Mouse (Mus musculus) embryonic fibroblast, embryonic 13.5 days (primary cell): Measurements from ENCODE around the gene Ephb3. TPM values are rescaled to one million over a fixed set of nuclear protein-coding genes. Genes with fewer than 3 reads are reported as not detected.

Source experiments
- H3K27ac ChIP-seq: 2 replicates; pipeline ENCODE4 v1.5.1; 2012; ENCODE audit warnings: low read length, control low read depth, inconsistent platforms; ENCODE audit not compliant: insufficient read depth
- H3K4me1 ChIP-seq: 2 replicates; pipeline ENCODE4 v1.6.1; 2011; ENCODE audit warnings: low read length; ENCODE audit not compliant: control insufficient read depth, insufficient read depth
- H3K4me3 ChIP-seq: 2 replicates; pipeline ENCODE4 v1.5.1; 2011; ENCODE audit warnings: mild to moderate bottlenecking, control low read depth, low read length; ENCODE audit not compliant: insufficient read depth
- CTCF ChIP-seq: IDR thresholded peaks from 2 replicates; pipeline ENCODE4 v1.5.1; 2011; ENCODE audit warnings: mild to moderate bottlenecking, control low read depth, low read length, moderate library complexity, borderline replicate concordance; ENCODE audit not compliant: insufficient read depth
- POLR2A ChIP-seq: IDR thresholded peaks from 2 replicates; pipeline ENCODE4 v1.6.1; 2011; ENCODE audit warnings: low read depth, mild to moderate bottlenecking, control low read depth, low read length, moderate library complexity
- polyA plus RNA-seq: library from polyadenylated mRNA; stranded (reverse); fragments of >200 nt; gene quantifications from 2 replicates; pipeline ENCODE4 v1.2.4, GENCODE M21; 2011; ENCODE audit warnings: low read depth; ENCODE audit not compliant: missing spikeins, insufficient read length

Gene Ephb3
- polyA plus RNA-seq, 1 experiment = 45.5 TPM

DNA sequence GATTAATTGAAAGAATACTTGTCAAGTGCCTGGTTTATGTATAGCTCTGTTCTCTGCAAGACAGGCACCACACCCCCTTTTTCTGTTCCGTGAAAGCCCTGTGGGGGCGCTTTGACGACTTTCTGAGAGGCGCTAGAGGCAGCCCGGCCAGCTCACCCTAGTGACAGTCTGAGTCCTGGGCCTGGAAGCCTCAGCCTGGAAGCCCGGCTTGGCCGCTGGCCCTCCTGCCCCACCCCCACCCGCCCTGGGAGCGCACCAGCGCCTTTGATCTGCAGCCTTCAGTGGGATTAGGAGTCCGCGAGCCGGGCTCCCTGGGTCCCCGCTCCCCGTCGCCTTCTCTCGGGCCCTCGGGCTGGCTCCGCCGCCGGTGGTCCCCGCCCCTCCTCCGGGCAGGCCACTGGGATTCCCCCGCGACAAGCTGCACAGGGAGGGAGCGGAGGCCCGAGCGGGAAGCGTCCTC, 41.4 kb downstream of the Ephb3 start:
- Histone ChIP-seq H3K27ac (peak overlapping the region; percentile 27), H3K4me3 (peak overlapping the region; percentile 35), H3K4me1 (peaks cover 5% of the 10 kb centered on the region; the same call in 1 of the 2 replicates)
- TF ChIP-seq POLR2A (no peak), CTCF (no peak)

DNA sequence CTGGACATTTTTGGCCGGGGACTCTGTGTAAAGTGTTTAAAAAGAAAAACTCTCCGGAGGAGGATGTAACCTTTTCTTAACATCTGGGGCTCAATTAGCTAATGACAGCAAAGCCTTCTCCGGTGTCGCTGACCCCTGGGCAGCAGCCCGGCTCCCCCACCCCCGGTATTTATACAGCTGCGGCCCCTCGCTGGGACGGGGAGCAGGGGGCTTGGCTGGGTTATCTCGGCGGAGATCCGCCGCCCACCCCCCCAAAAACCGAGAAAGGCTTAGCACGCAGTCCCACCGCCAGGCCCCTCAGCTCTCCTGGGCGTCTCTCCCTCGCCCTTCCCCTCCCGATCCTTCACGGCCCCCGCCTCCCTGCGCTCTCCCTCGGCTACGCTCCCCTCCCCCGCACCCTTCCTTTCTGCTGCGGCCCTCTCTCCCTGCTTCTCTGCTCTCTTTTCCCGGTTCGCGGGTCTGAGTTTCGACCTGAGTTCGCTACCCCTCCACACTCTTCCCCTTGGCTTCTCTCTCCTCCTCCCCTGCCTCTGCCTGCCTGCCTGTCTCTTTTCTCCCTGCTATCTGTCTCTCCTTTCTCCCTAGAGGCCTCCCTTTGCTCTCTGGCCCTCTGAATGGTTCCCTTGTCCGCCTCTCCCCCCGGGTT, 42.0 kb downstream of the Ephb3 start:
- TF ChIP-seq CTCF = no peak
- peak; percentile 10; the same call in 1 of the 2 replicates for TF ChIP-seq POLR2A
- Histone ChIP-seq H3K4me1 (peaks cover 5% of the 10 kb centered on the region; the same call in 1 of the 2 replicates), H3K27ac (peak overlapping the region; percentile 27), H3K4me3 (peak overlapping the region; percentile 35)

DNA sequence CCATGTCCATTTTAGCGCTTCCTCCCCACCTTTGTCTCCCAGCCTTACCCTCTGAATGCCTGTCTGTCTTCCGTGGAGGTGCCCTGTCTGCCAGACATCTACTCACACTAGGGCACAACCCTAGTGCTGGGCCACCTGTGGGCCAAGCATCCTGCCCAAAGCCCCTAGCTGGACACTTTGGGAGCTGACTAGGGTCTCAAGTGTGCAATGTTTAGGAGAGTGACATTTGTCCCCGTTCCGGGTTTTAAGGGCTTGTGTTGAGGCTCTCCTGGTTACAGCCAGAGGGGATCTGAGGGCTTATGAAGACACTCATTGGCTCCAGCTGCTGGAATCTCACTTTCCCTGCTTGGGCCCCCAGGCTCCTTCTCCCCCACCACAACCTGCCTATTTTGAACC, 42.5 kb downstream of the Ephb3 start:
- Histone ChIP-seq H3K27ac (no peak overlapping the region), H3K4me1 (peaks cover 5% of the 10 kb centered on the region; the same call in 1 of the 2 replicates), H3K4me3 (no peak overlapping the region)
- TF ChIP-seq CTCF (no peak), POLR2A (no peak)

DNA sequence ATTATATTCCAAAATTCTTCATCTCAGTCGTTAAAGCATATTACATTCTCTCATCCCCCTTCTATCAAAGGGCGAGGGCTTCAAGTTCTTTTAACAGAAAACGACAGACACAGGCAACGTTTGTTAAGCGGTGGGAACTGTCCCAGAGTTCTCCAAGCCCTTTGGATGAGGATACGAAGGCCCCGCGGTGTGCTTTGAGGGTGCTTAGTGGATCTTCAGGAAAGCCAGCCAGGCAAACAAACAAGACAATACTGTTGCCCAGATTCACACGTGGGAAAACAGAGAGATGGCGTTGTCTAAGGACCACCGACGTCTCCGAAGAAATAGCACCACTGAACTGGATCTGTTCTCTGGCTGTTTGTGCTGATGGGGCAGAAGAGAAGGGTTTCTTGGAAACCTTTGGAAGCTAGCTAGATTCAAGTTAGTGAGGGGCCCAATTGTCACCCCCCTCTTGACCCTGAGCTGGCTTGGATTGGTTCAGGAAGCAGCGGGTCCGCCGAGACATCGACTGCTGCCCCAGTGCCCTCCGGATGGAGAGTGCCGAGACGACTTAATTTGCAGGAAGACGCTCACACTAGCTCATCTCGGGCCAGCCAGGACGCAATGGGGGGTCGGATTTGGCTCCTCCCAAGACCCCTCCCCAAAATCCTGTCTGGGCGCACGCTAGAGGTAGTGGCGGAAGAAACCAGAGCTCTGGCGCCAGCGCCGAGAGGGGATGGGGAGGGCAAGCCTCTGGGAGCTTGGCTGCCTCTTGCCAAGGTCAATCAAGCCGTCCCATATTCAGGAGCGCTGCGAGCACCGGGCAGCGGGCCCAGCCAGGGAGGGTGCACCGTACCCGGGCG, 43.5 kb downstream of the Ephb3 start:
- no peak for TF ChIP-seq POLR2A
- TF ChIP-seq CTCF = no peak
- Histone ChIP-seq H3K4me1 (peaks cover 5% of the 10 kb centered on the region; the same call in 1 of the 2 replicates), H3K4me3 (no peak overlapping the region), H3K27ac (no peak overlapping the region)

DNA sequence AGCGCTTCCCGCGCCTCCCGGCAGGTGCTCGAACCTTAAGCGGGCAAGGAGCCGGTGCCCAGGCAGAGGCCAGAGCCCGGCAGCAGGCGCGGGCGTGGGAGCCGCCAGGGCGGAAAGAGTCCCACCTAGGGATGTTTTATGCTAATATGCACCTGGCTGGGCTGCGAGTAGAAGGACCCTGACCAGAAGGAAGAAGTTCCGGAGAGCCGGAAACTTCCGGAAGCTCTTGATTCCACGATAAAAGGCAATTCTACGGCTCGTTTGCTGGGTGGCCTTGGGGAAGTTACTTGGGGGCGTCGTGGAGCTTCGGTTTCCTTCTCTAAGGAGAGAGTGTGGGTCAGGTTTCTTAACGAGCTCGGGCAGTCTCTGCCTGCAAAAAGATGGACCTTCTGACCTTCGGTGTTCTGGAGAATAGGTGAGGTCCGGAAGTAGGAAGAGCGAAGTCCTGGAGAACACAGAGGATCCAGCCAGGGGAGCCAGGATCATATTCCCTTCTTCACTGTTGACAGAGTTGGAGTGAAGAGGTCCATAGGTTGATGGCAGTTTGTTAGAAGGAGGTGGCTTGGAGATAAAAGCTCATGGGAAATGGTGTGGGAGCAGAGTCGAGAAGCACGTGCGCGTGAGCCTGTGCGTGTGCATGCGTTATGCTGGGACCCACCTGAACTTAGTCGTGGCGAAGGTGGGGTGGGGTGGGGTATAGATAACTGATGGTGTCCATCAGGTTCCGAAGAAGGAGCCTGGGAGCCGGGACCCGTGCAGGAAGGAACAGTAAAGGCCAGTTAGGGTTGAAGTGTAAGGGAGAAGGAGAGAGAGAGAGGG, 44.4 kb downstream of the Ephb3 start:
- peaks cover 5% of the 10 kb centered on the region; the same call in 1 of the 2 replicates for H3K4me1 ChIP-seq
- H3K4me3 ChIP-seq = no peak overlapping the region
- no peak for TF ChIP-seq POLR2A
- H3K27ac ChIP-seq = no peak overlapping the region

DNA sequence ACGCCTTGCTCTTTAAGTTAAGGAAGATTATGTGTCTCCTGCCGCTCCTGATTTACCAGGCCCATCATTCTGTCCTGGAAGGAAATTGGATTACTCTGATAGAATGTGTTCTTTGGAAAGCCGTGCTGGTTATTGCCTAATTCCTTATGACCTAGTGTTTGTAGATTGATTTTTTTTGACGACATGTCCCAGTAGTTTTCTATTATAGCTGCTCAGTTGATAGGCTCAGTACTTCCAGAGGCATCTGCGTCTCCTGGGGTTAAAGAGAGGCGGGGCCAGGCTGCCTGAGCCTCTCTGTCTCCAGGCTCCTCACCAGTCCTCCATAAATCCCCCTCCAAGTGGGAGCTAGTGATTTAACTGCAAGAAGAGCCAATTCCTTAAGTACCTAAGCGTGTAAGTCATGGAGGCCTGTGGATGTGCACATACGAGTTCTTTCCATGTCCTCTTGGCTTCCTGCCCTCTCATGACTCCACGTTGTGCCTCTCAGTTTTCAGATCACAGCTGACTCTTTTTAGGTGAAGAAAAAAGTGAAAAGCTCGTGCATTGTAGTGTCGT, 47.9 kb downstream of the Ephb3 start:
- Histone ChIP-seq H3K27ac (peak overlapping the region; percentile 39; the same call in 1 of the 2 replicates), H3K4me1 (0 out of 2 replicates have a peak, but pooled peaks cover 6% of the 10 kb centered on the region), H3K4me3 (no peak overlapping the region)
- TF ChIP-seq CTCF (no peak), POLR2A (no peak)

DNA sequence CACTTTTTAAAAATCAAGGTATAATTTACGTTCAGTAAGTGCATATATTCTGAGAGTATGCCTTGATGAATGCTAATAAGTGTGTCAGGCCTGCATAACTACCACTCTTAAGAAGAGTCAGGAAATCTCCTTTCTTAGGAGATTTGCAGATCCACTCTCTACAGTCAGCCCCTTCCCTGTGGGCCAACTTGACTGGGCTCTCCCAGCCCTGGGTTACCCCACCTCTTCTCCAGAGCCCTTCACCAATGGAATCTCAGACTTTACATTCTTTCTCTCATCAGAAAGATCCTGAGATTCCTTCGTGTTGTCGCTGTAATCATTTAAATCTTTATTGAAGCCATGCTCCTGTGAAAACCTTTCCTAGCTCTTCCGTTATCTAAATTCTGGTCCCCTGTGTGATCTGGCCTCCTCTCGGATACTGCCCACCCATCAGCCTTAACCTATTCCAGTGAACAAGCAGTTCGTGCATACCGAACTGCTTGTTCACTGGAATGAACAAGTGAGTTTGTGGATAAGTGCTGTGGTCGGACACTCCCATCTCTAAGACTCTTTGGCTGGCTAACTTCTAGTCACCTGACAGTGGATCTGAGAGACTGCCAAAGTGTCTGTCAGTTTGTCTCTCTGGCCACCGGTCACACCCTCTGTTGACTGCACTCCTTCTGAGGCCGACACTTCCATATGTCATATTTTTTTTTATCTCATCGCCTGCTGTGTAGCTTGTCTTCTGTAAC, 51.2 kb downstream of the Ephb3 start:
- TF ChIP-seq POLR2A (no peak), CTCF (no peak)
- peak overlapping the region; percentile 80 for H3K27ac ChIP-seq
- no peak overlapping the region for H3K4me3 ChIP-seq
- H3K4me1 ChIP-seq = 0 out of 2 replicates have a peak, but pooled peaks cover 6% of the 10 kb centered on the region

DNA sequence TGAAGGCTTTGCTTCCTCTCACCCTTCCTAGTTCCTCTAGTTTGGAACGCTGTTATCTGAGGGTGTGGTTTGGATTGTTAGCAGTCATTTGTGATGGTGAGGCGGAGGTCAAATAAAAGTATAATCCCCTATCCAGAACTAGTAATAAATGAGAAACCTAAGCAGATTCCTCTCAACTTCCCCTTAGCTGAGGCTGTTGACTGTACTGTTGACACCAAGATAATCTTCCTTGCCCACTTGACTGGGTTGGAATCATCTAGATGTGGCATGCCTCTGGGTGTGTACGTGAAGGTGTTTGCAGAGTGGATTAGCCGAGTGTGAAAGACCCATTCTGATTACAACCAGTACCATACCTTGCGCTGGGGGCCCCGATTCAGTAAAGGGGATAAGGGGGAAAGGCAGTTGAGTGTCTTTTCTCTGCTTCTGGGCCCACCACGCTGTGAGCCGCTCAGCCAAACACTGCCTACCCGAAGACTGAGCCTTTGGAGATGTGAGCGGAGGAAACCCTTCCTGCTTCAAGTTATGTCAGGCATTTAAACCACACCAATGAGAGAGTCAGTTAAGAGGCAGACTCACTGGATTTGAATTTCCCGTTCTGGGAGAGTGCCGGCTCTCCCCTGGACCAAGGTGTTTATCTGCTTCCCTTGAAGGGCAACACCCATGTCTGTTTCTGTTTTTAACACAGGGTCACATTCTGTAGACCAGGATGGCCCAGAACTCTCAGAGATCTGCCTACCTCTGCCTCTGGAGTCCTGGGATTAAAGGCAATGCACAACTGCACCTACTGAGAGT, 52.2 kb downstream of the Ephb3 start:
- TF ChIP-seq CTCF (no peak), POLR2A (no peak)
- H3K27ac ChIP-seq = peak overlapping the region; percentile 80

DNA sequence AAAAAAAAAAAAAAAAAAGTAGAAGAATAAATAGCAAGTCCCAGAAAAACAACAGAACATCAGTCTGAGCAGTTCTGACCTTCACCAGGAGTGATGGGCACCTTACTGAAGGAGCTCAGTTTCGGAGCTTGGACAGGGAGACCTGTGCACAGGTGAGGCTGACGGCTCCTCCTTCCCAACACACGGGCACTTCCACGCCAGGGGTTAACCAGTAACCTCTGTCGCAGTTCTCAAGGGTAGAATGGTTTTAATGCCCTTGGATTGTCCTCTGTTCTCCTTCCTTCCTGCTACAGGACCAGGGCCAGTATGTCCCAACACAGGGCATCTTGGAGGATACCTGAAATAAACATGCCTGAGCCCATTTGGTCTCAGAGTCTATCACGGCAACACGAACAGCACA, 60.9 kb downstream of the Ephb3 start:
- no peak overlapping the region for H3K27ac ChIP-seq
- H3K4me1 ChIP-seq = no peaks in the 10 kb centered on the region
- TF ChIP-seq POLR2A = no peak
- no peak for TF ChIP-seq CTCF
- H3K4me3 ChIP-seq = no peak overlapping the region

More for the DNA sequence above, 52.2 kb downstream of the Ephb3 start:
- Histone ChIP-seq H3K4me3 (no peak overlapping the region), H3K4me1 (0 out of 2 replicates have a peak, but pooled peaks cover 6% of the 10 kb centered on the region)
